Mouse (Mus musculus) G1E-ER4 (cell line): ENCODE measurements around the gene Lta. TPM values are rescaled to one million over a fixed set of nuclear protein-coding genes. Genes with fewer than 3 reads are reported as not detected.

Source experiments
- GATA1 ChIP-seq: IDR thresholded peaks from one replicate; pipeline ENCODE4 v1.8.0; 2012; ENCODE audit warnings: low read length, inconsistent platforms
- polyA plus RNA-seq: library from polyadenylated mRNA; stranded (reverse); fragments of >175 nt; gene quantifications from 2 replicates; pipeline ENCODE4 v1.2.3, GENCODE M21; 2012

The Lta gene
- polyA plus RNA-seq, 1 experiment = not detected

DNA sequence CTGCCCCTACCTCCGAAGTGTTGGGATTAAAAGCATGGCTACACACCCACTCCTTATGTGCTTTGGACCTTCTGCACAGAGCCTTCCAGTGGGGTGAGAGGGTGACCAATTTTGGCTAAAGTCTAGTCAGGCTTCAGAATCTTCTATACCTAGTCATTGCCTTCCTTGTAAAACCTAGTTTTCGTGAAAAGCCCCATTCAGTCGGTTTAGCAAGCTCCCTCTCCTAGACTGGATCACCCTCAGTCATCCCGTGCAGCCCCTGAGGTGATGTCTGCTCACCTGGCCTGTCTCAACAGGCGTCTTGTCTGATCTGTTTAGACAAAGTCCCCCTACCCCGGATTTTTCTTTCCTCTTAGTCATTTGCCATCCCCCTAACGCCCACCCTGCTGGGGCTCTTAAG, 7.1 kb downstream of the Lta start:
- no peak for TF ChIP-seq GATA1

DNA sequence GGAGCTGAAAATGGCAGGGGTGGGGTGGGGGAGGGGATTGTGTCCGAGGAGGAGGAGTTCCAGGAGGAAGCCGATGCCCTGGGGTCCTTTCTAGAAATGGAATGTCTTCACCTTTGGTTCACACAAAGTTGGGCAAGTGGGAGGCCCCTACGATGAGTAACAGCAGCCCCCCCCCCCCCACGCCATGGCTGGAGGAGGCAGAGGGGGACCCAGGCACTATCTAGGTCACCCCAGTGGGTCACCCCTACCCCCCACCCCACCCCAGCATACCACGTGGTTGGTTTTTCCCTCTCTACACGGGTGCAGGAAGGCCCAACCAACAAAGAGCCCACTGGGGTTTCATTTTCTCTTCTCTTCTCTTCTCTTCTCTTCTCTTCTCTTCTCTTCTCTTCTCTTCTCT, 8.0 kb downstream of the Lta start:
- TF ChIP-seq GATA1 = no peak

DNA sequence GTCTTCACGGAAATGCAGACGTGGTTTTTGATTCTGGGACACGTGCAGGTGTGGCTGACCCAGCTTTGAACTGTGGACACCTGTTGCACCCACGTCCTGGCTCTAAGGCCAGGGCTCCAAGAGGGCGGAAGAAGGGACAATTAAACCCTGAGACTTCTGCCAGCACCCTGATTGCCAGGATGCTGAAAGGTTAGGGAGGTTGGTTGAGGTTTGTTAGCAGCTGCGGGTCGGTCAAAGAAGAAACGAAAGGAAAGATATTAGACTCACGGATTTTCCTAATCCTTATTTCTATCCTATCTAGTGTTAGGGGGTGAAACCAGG, 8.9 kb downstream of the Lta start:
- no peak for TF ChIP-seq GATA1

DNA sequence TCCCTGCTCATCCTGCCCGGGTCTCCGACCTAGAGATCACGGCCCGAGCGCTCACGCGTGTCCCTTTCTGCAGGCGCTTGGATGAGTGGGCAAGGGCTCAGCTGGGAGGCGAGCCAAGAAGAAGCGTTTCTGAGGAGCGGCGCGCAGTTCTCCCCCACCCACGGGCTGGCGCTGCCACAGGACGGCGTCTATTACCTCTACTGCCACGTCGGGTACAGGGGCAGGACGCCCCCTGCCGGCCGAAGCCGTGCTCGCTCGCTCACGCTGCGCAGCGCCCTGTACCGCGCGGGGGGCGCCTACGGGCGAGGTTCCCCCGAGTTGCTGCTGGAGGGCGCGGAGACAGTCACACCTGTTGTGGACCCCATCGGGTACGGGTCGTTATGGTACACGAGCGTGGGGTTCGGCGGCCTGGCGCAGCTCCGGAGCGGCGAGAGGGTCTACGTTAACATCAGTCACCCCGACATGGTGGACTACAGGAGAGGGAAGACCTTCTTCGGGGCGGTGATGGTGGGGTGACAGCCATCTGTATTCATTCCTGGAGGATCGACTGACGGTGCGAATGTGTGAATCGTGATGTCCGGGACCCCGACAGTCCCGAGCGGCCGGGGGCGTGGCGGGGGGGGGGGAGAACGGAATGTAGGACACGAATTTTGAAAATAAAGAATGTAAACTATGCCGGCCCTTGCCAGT, 9.4 kb downstream of the Lta start:
- TF ChIP-seq GATA1 = no peak

DNA sequence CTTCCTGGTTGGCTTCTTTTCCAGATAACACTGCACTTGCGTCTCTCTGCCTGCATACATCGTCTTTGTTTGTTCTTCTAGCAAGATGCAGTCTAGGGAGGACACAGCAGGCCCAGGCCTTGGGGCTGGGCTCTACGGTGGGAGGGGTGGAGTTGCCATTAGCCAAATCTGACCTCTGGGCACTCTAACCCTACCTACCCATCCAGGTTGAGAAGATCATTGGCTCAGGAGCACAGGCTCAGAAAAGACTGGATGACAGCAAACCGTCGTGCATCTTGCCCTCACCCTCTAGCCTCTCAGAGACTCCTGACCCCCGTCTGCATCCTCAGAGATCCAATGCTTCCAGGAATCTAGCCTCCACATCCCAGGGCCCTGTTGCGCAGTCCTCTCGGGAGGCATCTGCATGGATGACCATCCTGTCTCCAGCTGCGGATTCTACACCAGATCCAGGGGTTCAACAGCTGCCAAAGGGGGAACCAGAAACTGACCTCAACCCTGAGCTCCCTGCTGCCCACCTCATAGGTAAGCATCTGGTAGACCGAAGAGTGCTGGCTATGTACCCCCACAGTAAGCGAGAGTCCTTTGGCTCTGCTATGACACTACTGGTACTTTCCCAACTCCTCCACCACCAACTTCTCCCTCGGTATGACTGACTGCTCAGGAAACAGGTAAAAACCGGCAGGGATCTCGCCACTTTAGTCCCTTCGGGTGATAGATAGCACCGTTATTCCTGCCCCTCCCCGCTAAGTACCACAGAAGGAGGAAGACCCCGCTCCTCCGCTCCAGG, 10.1 kb downstream of the Lta start:
- no peak for TF ChIP-seq GATA1

DNA sequence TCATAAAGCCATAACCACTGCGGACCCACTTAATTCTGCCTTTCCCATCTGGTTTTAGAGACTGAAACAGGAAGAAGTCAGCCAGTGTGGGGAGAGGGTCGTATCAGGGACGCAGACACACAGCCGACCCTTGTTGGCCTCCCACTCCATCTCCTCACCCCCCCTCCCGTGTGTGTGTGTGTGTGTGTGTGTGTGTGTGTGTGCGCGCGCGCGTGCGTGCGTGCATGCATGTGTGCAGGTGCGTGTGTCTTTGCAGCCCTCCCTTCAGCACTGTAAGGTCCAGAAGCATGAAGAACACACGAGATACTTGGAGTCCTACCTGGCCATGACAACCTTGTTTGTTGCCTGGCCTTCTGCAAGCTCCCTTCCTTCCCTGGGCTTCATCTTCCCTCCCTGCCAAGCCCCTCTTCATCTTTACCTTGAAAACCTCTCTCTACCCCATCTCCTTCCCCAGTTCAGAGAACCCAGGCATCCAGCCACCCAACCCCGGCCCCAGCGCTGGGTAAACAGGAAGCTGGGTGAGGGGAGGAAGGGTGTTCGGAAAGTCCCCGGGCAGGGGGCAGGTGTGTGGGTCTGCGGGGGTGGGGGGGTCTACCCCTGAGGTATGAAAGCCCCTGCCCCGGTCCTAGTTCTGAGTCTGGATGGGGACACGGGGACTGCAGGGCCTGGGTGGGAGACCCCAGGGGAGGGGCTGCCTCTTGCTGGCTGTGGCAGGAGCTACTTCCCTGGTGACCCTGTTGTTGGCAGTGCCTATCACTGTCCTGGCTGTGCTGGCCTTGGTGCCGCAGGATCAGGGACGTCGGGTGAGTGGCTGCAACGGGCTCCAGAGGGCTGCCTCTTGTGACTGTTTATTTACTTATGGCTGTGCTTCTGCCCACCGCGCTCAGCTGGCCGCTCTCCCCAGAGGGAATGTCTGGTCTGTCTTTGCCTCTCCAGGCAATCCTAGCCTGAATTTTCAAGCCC, 11.0 kb downstream of the Lta start, which contains the start of gene Ltb:
Gene Ltb (plus strand): TSS at position 559 of the 963 bp plus-strand sequence.
- no peak for TF ChIP-seq GATA1

DNA sequence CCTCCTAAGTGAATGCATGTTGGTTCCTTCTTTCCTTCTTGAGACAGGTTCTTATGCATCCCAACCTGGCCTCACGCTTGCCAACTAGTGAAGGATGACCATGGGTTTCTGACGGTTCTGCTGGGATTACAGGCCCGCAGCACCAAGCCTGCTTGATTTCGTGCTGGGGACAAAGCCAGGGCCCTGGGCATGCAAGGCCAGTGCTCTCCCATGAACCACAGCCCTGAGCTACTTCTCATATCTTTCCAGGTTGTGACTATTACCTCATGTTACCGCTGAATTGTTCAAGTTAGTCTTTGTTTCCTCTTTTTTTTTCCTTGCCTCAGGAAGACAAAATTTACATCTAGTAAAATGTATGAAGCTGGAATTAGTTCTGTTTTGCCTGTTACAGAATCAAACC, 12.2 kb downstream of the Lta start:
- TF ChIP-seq GATA1 = no peak

DNA sequence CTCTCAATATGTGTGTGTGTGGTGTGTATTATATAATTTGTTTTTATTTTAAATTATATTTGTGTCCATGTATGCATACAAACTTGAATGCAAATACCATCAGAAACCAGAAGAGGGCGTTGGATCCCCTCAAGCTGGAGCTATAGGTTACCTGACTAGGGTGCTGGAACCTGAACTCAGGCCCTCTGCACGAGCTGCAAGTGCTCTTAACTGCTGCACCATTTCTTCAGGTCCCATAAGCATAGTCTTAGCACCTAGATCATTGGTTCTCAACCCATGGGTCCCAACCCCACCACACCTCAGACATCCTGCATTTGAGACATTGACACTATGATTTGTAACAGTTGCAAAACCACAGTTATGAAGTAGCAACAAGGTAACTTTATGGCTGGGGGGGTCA, 13.4 kb downstream of the Lta start:
- no peak for TF ChIP-seq GATA1

DNA sequence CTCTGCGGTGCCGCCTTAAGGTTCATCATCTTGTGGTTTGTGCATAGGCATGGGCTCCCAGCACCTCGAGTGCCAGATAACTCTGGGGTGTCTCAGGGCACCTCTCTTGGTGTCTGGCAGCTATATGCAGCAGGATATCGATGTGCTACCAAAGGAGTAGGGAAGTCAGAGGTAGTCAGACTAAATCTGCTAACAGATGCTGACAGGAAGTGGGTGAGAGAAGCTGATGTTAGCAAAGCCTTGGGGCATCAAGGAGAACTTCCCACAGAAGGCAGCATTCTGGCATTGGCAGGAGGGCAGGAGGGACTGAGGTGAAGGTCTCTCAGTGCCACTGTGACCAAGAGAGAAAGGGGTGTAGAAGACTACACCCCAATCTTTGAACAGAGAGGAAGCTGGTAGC, 15.1 kb downstream of the Lta start:
- no peak for TF ChIP-seq GATA1

DNA sequence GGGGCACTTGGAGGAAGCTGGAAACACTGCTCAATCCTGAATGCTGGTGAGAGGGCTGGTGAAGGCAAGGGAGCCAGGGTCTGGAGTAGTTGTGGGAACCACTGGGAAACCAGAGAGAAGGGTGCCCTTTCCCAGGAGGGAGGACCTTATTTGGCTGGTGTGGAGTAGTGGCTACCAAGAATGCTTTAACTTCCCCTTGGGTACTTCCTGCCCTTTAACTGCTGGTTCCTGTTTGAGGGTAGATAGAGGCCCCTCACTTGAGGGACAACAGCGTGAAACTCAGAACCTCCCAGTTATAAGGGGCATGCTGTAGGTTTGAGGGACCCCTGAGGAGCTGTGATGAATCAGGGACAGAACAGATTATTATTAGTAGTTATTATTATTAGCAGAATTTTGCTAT, 16.0 kb downstream of the Lta start:
- TF ChIP-seq GATA1 = no peak

DNA sequence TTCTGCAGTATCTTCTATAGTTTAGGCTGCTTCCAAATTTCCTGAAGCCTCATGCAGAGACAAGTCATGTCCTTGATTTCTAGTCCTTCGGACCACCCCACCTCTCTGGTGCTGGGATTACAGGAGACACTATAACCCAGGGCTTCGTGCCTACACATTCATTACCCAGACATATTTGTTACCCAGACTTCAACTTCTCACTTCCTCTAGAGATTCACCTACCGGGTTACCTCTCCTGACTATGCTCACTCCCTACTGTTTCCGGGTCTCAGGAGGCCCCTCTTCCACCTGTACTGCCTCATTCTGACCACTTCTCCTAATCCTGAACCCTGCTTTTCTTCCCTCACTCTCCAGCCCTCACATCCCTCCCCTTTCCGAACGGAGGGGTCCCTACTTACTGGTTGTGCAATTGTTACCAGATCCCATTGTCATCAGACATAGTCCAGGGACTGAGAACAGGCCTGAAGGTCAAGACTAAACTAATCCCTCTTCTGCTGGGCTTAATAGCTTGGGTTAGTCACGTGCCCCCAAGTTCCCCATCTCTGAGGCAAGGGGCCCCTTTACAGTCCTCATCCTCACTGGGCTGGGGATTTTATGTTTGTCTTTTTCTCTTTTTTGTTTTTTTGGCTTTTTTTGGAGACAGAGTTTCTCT, 17.1 kb downstream of the Lta start, which contains the start of gene Lst1:
Gene Lst1 (minus strand): TSS at position 481 of the 652 bp plus-strand sequence.
- no peak for TF ChIP-seq GATA1

DNA sequence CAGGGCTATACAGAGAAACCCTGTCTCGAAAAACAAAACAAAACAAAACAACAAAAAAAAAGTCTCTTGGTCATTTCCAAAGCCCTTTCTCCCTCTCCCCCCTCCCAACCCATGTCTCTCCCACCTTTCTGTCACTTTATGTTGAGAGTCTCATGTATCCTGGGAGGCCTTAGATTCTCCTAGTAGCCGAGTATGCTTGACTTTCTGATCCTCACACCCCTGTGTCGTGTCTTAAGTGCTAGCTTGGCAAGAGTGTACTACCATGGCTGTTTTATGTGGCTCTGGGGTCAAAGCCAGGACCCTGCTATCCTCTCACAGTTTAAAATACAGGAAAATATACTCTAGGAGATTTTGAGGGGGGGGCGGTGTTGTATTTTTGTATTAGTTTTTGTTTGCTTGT, 17.8 kb downstream of the Lta start:
- TF ChIP-seq GATA1 = no peak

DNA sequence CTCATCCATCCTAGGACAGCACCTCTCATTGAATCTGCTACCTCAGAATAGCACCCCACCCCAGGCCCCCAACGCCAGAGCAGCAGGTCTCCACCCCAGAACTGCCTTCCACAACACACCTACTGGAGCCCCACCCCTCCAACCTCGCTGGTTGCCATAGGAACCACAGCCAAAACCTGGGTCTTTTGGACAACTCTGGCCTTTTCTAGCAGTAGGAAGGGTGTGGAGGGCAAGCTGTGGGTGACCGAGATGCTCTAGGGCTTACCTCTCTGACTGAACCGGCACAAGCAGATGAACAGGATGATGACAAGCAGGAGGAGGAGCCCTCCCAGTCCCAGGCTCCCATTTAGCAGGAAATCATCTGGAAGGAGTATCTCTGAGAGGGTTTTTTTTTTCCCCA, 18.5 kb downstream of the Lta start:
- TF ChIP-seq GATA1 = no peak

DNA sequence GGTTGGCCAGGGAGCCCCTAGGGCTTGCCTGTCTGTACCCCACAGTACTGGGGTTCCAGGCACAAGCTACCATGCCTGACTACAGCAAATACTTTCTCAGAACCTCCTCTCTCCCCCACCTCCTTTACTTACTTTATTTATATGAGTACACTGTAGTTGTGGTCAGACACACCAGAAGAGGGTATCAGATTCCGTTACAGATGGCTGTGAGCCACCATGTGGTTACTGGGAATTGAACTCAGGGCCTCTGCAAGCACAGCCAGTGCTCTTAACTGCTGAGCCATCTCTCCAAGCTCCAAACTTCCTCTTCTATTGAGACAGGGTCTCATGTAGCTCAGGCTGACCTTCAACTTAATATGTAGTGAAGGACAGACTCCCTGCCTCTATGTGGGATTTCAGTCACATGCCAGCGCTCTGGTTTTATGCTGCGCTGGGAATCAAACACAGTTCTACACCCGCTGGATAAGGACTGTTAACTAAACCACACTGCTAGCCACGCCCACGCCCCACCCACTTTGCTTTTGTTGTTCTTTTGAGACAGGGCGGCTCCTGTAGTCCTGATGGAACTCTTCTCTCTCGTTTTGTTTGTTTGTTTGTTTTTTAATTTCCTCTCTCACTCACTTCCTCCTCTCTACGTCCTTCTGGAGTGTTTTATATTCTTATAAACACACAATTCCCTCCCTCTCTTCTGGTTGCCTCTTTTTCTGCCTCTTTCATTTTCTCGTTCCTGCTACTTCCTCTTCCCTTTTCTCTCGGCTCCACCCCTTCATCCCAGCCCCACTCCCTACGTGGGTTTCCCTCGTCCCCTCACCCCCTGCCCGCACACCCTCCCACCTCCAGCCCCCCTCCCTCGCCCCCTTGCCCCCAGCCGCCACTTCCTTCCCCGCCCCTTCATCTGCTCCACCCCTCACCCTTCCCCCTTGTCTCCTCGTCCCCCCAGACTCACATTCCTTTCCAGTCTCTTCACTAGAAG, 19.2 kb downstream of the Lta start:
- no peak for TF ChIP-seq GATA1
